Mouse (Mus musculus) left cerebral cortex, postnatal 4 days (tissue): ENCODE results near the gene Bbx. TPM values are rescaled to one million over a fixed set of nuclear protein-coding genes. Genes with fewer than 3 reads are reported as not detected.

ENCODE experiments used
- DNase-seq: peaks from one replicate; pipeline ENCODE4 v3.0.0-alpha.2; 2022
- intact Hi-C: fragments of 180-260 bp; cut with DNase I; formaldehyde crosslinking; loops from one replicate; pipeline ENCODE4 v1.15.1; 2025
- total RNA-seq, 2 experiments: library from RNA; stranded (reverse); gene quantifications; 2 replicates each; pipeline ENCODE4 v1.2.3; 2021

Bbx gene
- total RNA-seq, 2 experiments from 2014 or later = 9.1 to 10.3 TPM

DNA sequence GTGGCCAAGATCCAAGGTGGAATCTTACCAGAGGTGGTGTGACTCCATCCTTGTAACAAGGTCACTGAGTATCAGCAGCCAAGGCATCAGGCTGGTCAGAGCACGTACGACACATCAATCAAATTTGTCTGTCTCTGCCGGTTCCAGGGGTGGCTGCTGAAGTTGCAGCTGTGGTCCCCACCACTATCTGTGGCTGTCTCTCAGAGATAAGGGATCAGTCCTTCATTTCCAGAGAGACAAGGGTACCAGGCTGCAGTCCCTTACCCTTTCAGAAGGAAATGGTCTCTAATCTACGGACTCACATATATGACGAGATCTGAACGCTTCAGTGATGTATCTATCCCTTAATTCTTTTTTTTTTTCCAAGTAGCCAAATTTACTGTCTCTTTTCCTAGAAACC lies 245.6 kb downstream of the Bbx start:
- DNase-seq = no peak
- intact Hi-C loops = no loop called here

DNA sequence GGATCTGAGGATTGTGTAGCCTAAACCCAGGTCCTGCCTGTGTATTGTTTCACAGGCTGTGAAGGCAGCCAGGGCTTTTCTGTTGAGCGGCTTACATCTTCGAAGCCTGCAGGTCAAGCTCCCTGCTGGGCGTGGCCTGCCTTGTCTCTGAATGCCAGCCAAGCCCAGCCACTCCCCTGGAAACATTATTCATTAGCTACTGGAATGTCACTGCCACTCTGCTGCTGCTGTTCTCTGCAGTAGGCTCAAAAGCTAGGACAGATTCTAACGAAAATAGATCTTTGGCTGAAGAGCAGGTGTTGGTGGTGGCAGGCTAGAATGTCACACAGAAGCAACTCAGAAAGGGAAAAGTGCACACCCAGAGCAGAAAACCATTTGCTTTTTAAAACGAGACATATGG lies 247.1 kb downstream of the Bbx start:
- peak; percentile 64 for DNase-seq
- intact Hi-C loops = no loop called here

DNA sequence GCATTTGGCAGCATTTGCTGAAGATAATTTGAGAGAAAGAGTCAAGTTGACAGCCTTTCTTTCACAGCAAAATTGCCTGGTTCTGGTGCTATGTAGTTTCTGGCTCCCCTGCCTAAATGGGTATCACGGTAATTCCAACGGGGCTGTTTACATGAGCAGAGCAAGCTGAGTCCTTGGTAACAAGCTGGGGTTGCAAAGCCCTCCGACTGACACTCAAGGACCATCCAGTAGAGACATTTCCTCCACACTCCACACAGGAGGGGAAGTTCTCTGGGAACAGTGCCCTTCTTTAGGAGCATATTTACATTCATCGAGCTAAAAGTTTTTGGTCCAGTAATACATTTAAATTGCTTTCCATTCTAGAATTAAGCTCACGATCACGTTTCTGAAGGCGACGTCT lies 249.2 kb downstream of the Bbx start:
- intact Hi-C loops = no loop called here
- no peak for DNase-seq

DNA sequence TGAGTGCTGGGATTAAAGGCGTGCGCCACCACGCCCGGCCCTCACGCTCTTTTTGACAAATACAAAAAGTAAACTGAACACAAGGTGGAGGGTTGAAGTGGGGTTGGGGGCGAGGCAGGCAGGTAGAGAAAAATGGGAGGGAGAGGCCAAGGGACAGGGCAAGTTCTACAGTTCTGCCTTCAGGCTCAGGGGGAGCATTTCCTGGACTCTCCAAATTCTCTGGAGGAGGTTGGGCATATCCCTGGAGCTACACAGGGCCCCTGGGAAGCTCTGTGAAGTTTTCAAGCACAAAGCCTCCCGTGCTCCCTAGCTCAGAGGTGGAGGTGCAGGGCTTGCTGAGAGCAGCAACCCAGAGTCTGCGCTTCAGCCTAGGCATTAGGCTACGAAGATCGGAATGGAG lies 249.6 kb downstream of the Bbx start:
- no peak for DNase-seq
- intact Hi-C loops = no loop called here

DNA sequence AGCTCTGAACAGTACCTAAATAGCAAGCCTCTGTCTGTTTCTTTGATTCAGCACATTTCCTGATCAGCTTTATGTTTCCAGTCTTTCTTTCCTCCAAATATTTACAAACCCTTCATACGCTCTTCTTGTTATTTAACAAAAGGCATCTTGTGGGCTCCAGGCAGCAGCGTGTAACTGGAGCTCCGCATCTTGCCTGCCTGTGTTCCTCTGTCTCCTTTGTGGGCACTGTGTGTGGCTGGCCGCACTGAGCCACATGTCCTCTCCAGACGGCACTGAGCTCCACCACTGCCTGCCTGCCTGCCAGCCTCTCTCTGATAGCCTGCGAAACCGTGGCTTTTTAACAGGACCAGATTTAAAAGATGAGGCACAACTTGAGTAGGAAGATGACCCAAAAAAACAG lies 259.4 kb downstream of the Bbx start:
- intact Hi-C loops = no loop called here
- no peak for DNase-seq

DNA sequence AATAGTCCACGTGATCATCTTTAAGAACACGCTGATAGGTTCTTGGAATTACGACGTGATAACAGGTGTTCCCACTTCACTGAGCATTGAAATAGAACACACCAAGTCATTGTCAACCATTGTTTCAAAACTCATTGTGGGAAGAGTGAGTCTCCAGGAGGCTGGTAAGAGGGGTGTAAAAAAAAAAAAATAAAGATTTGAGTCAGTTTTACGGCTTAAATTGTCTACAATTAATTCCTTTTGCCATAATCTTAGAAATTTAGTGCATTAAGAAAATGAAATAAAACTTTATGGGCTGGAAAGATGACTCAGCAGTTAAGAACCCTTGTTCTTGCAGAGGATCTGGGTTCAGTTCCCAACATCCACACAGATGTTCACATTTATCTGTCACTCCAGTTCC lies 261.4 kb downstream of the Bbx start:
- no peak for DNase-seq
- intact Hi-C loops = no loop called here

DNA sequence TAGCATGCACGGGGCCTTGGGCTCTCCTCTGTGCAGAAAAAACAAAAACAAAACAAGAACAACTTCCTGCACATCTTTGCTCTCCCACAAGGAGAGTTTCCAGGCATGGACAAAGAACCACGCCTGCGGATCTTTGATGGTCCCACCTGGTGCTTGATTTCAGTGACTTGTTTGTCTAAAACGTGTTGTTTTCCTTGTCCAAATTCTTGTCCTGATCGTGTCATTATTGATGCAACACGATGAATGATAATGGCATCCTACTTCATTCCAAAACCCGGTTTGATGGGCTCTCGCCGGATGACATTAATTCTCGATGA lies 264.2 kb downstream of the Bbx start:
- intact Hi-C loops = no loop called here

DNA sequence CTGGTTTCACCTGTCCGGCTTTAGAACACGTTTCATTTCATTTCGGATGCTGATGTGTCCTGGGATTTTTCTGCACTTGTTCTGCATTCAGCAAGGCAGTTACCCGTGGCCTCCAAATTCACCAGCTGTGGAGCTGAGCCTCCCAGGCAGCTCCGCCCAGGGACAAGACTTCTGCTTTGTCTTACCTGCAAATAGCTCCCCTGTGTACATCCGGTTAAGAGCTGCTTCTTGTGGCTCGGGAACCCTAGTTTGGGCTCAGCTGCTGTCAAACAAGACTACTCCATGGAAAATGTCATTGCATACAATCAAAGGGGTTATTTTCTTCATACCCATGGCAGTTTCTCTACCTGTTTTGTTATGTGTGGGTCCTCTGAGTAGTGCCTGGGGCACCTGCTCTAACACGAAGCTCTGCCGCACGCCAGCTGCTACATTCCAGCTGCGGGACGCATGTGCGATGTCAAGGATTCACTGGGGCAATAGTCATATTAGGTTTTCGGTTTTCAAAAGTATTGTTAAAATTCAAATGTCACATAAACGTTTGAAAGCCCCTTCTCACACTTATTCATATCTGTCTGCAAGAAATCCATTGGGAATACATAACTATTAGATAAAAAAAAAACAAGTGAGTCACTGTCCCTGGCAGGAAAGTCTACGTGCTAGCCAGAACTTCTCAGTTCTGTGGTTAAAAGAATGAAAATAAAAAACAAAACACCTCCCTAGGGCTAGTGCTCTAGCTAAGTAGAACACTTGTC lies 264.8 kb downstream of the Bbx start:
- intact Hi-C loops = no loop called here
- no peak for DNase-seq

More for the DNA sequence above, 264.2 kb downstream of the Bbx start:
- DNase-seq = no peak

DNA sequence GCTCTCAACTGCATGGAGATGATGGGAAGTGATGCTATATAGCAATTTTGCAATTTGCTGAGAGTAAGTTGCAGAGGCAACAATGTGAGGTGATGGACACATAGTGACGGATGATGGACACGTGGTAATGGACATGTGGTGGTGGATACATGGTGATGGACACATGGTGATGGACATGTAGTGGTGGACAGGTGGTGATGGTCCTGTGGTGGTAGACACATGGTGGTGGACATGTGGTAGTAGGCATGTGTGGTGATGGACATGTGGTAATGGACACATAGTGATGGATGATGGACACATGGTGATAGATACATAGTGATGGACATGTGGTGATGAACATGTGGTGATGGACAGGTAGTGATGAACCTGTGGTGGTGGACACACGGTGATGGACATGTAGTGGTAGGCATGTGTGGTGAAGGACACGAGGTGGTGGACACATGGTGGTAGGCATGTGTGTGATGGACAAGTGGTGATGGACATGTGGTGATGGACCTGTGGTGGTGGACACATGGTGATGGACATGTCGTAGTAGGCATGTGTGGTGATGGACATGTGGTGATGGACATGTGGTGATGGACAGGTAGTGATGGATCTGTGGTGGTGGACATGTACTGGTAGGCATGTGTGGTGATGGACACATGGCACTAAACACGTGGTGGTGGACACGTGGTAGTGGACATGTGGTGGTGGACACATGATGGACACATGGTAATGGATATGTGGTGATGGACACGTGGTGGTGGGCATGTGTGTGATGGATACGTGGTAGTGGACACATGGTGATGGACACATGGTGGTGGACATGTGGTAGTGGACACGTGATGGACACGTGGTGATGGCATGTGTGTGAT lies 271.5 kb downstream of the Bbx start:
- DNase-seq = no peak

DNA sequence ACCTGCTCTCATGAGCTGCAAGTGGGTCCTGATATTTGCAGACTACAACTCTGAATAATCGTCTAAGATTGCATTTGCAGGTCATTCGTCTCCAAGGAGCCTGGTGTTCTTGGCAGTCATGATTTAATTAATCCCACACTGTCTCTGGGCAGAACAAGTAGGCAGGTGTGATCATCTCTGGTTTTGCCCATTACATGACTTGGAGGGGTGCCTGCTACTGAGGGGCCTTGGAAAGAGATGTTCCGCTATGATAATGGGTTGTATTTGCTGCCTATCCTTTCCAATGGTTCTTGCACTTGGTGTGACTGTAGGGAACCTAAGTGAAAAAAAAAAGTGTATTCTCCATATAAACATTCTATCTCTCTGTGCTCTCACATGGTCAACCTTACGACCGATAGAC lies 273.6 kb downstream of the Bbx start:
- intact Hi-C loops = no loop called here
- no peak for DNase-seq

More for the DNA sequence above, 271.5 kb downstream of the Bbx start:
- intact Hi-C loops = no loop called here

DNA sequence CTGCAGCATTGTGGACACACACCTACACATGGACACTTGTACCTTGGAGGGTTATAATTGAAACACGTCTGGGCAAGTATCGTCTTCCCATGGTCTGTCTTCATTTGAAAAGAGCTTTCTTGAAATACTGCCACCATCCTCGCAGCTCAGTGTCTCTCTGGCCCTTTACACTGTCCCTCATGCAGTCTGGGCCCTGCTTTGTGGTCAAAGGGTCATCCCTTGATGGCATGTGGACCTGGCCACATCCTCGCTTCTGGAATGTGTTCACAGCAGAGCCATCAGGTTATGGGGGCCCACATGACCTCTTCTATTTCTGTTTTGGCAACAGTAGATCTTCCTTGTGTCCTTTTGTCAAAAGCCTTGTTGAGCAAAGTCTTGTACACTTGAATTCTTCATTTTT lies 282.6 kb downstream of the Bbx start:
- DNase-seq = no peak
- intact Hi-C loops = no loop called here

DNA sequence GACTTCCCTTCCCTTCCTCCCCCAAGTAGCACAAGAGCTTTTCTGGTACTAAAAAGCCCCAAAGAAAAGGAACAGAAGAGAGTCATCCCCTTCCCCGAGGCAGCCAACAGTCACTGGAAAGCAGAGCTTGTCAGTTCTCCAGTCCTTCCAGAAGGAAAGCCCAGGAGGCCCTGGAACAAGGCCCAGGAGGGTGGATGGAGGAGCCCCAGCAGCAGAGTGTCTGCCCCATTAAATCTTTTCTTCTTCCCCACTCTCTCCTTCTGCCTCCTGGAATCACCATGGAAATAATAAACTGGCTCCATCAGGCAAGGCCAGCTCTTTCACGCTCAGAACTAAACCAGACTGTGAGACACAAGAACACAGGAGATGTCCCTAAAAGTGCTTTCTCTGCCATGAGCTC lies 284.3 kb downstream of the Bbx start:
- intact Hi-C loops = no loop called here
- peak; percentile 90 for DNase-seq

Other genes starting within 250 kb of the Bbx start
- not detected for gene Ccdc54, start 158.8 kb upstream of the Bbx start, total RNA-seq